In the genomic region with DNA sequence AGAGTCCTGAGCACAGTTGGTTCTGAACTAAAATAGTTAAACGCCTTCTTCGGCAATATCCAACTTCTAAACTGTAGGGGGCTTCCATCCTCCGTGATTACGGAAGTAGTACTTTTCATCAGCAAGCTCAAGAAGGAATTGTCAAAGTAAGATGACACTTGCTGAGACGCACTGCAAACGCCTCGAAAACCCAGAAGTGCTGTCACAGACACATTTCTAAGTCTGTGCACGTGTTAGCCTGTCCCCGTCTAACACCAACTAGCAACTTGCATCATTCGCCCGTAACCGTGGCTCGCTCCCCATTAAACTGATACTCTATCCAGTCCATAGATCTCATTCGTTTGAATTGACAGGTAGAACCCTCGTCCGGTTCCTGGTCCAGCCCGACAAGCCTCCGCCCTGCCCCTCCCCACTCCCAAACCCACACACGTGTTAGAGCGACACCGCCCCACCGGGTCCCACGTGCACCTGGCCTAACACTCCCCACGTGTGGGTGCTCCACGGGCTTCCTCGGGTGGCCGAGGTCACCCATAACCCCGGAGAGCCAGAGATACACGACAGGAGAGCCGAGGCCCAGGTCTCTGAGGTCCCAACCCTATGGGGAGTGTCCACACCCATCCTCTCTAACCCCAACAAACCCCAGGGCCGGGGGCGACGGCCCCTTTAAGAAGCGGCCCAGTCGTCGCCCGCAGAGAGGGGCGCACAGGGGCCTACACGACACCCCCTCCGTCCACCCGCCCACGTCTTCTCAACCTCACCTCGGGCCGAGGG, we compare ENCODE assay signal across 8 mouse cellular contexts. TPM values are rescaled to one million over a fixed set of nuclear protein-coding genes. Genes with fewer than 3 reads are reported as not detected.
DNase-seq lines count a peak whose midpoint lies in the region; ATAC-seq and TF ChIP-seq lines count a peak whose summit lies in the region.

No protein-coding gene starts in this region.

- H3K4me2 ChIP-seq in forebrain, embryonic 12.5 days, result peak overlapping the region; percentile 89
- H3K4me2 ChIP-seq in heart, postnatal 0 days (ENCODE audit: low read depth, low read length), result peak overlapping the region; percentile 90
- peak overlapping the region; percentile 90 for H3K4me2 ChIP-seq in liver, embryonic 14.5 days (ENCODE audit: low read depth)
- peak overlapping the region; percentile 78 for H3K4me2 ChIP-seq in neural tube, embryonic 12.5 days (replicated peaks)

- H3K36me3 ChIP-seq in forebrain, embryonic 12.5 days (replicated peaks), result 0 out of 2 replicates have a peak, but pooled peaks cover 2% of the 10 kb centered on the region
- H3K36me3 ChIP-seq in heart, postnatal 0 days (replicated peaks; ENCODE audit: control insufficient read depth, insufficient read depth, low read length), result no peaks in the 10 kb centered on the region
- no peaks in the 10 kb centered on the region for H3K36me3 ChIP-seq in liver, embryonic 14.5 days (replicated peaks; ENCODE audit: control insufficient read depth, insufficient read depth, low read depth)
- H3K36me3 ChIP-seq in neural tube, embryonic 12.5 days, result no peaks in the 10 kb centered on the region

- peak overlapping the region; percentile 98 for H3K27ac ChIP-seq in forebrain, embryonic 12.5 days
- peak overlapping the region; percentile 98 for H3K27ac ChIP-seq in heart, postnatal 0 days (ENCODE audit: low read depth)
- H3K27ac ChIP-seq in liver, embryonic 14.5 days, result peak overlapping the region; percentile 99
- H3K27ac ChIP-seq in neural tube, embryonic 12.5 days, result peak overlapping the region; percentile 94

- H3K27me3 ChIP-seq in forebrain, embryonic 12.5 days, result no peaks in the 10 kb centered on the region
- H3K27me3 ChIP-seq in heart, postnatal 0 days (ENCODE audit: control insufficient read depth, insufficient read depth, low read length), result no peaks in the 10 kb centered on the region
- H3K27me3 ChIP-seq in liver, embryonic 14.5 days (ENCODE audit: control insufficient read depth, insufficient read depth, low read length), result no peaks in the 10 kb centered on the region
- no peaks in the 10 kb centered on the region for H3K27me3 ChIP-seq in neural tube, embryonic 12.5 days (replicated peaks)

- peak overlapping the region; percentile 98 for H3K9ac ChIP-seq in forebrain, embryonic 12.5 days
- peak overlapping the region; percentile 99 for H3K9ac ChIP-seq in heart, postnatal 0 days (replicated peaks; ENCODE audit: low read depth, low read length)
- peak overlapping the region; percentile 96 for H3K9ac ChIP-seq in liver, embryonic 14.5 days (replicated peaks)
- H3K9ac ChIP-seq in neural tube, embryonic 12.5 days, result peak overlapping the region; percentile 98

- no peak; the same call in 1 of the 2 replicates for TF ChIP-seq CTCF in heart, postnatal 0 days (IDR thresholded peaks at IDR 0.05; ENCODE audit: low read depth)
- no peak; the same call in 1 of the 2 replicates for TF ChIP-seq CTCF in liver, embryonic 14.5 days (IDR thresholded peaks at IDR 0.05; ENCODE audit: low read depth)

- no peak for TF ChIP-seq EP300 in heart, postnatal 0 days (IDR thresholded peaks at IDR 0.05; ENCODE audit: low read depth)
- TF ChIP-seq EP300 in liver, embryonic 14.5 days (IDR thresholded peaks at IDR 0.05; ENCODE audit: low read depth), result no peak

- ATAC-seq in forebrain, embryonic 12.5 days (ENCODE audit: low FRiP score), result peak; percentile 68
- ATAC-seq in heart, postnatal 0 days (ENCODE audit: insufficient read depth, low read depth), result peak; percentile 60
- peak; percentile 17 for ATAC-seq in liver, embryonic 14.5 days (ENCODE audit: insufficient read depth)
- ATAC-seq in neural tube, embryonic 12.5 days (ENCODE audit: low FRiP score, low read depth), result peak; percentile 80

- peak; percentile 79 for DNase-seq in ES-CJ7 (ENCODE audit: low read depth, low spot score)
- peak; percentile 62 for DNase-seq in c-Kit-positive CD71-positive TER-119-positive erythroid progenitor cells, embryonic 14.5 days (ENCODE audit: low spot score)
- DNase-seq in heart, postnatal 0 days (ENCODE audit: low spot score), result peak; percentile 37
- DNase-seq in kidney, postnatal 36 days, result peak; percentile 77 to 83
- DNase-seq in liver, embryonic 14.5 days (ENCODE audit: low read depth in 3 of 3, low spot score in 3 of 3), result peak; percentile 33 to 52 (median 42)
- DNase-seq in telencephalon, adult 2 months (ENCODE audit: low read depth, low spot score), result peak; percentile 33

- under 1% methylated on average over 34 of the region's 44 CpGs for WGBS in forebrain, embryonic 12.5 days
- WGBS in heart, postnatal 0 days, result 0% methylated on average over 42 of the region's 44 CpGs
- under 1% methylated on average over 35 of the region's 44 CpGs for WGBS in liver, embryonic 14.5 days (ENCODE audit: insufficient replicate concordance)
- WGBS in neural tube, embryonic 12.5 days, result under 1% methylated on average over 41 of the region's 44 CpGs

- peaks cover 19% of the 10 kb centered on the region for H3K4me1 ChIP-seq in forebrain, embryonic 12.5 days
- H3K4me1 ChIP-seq in heart, postnatal 0 days (ENCODE audit: control insufficient read depth, insufficient read depth), result peaks cover 29% of the 10 kb centered on the region
- peaks cover 18 to 21% of the 10 kb centered on the region in 2 experiments for H3K4me1 ChIP-seq in liver, embryonic 14.5 days (replicated peaks; ENCODE audit: control insufficient read depth in 2 of 2, insufficient read depth in 2 of 2, low read length in 1 of 2)
- H3K4me1 ChIP-seq in neural tube, embryonic 12.5 days, result peaks cover 14% of the 10 kb centered on the region; the same call in 1 of the 2 replicates

- H3K4me3 ChIP-seq in forebrain, embryonic 12.5 days (replicated peaks), result peak overlapping the region; percentile 98
- H3K4me3 ChIP-seq in heart, postnatal 0 days (ENCODE audit: low read depth, low read length), result peak overlapping the region; percentile 90
- peak overlapping the region; percentile 72 to 95 for H3K4me3 ChIP-seq in liver, embryonic 14.5 days (ENCODE audit: insufficient read depth in 1 of 2, low read depth in 2 of 2, low read length in 2 of 2)
- H3K4me3 ChIP-seq in neural tube, embryonic 12.5 days, result peak overlapping the region; percentile 93

- no peaks in the 10 kb centered on the region for H3K9me3 ChIP-seq in forebrain, embryonic 12.5 days
- H3K9me3 ChIP-seq in heart, postnatal 0 days (replicated peaks; ENCODE audit: control insufficient read depth, low read length), result no peaks in the 10 kb centered on the region
- H3K9me3 ChIP-seq in liver, embryonic 14.5 days (ENCODE audit: control insufficient read depth, low read length), result no peaks in the 10 kb centered on the region
- no peaks in the 10 kb centered on the region for H3K9me3 ChIP-seq in neural tube, embryonic 12.5 days

RNA-seq across cellular contexts. Expression of gene Ino80, which starts 0.7 kb away (rescaled TPM):
- 4.5 and 5.2 TPM in 2 replicates for polyA plus RNA-seq in forebrain, embryonic 12.5 days (2016; fragmentation: Nextera tagmentation; extraction: Ambion mirVana)
- 7.2 TPM in 2 replicates for total RNA-seq in heart, postnatal 0 days (2014; rRNA removed; ENCODE audit: low replicate concordance)
- polyA plus RNA-seq in heart, postnatal 0 days (2015; fragmentation: Nextera tagmentation; extraction: Ambion mirVana), result 1.7 and 2.0 TPM in 2 replicates
- polyA plus RNA-seq in liver, embryonic 14.5 days (2012; rRNA removed), result 3.3 and 4.4 TPM in 2 replicates
- 1.8 and 2.0 TPM in 2 replicates for polyA plus RNA-seq in liver, embryonic 14.5 days (2014; fragmentation: Nextera tagmentation; extraction: Ambion mirVana)
- polyA plus RNA-seq in neural tube, embryonic 12.5 days (2016; fragmentation: Nextera tagmentation; extraction: Ambion mirVana), result 3.5 and 4.7 TPM in 2 replicates

Comparison
In these comparisons a context has a peak if more than half of its experiments do, and no peak if none do; other contexts are left out.
1. Peak in every context shown above with its lines: DNase-seq, ATAC-seq, H3K4me3 ChIP-seq and H3K27ac ChIP-seq.
2. ATAC-seq: peak in every context shown above with its lines; median percentile 80 in neural tube, embryonic 12.5 days; 68 in forebrain, embryonic 12.5 days; 60 in heart, postnatal 0 days; 17 in liver, embryonic 14.5 days.